Mouse (Mus musculus) spleen, embryonic (tissue): ENCODE measurements around the gene Sec14l1.
"Not testable (repeated sequence)": the region's sequence is repeated elsewhere in the genome, so short reads cannot be mapped to it uniquely, and the experiment has no call there.

Experiments used
- CTCF ChIA-PET: fragments of 350-600 bp; sonication (Branson Sonifier 250); formaldehyde crosslinking; loops from one replicate; lab custom pipeline; 2022; lab: Charles Lee

The Sec14l1 gene

DNA sequence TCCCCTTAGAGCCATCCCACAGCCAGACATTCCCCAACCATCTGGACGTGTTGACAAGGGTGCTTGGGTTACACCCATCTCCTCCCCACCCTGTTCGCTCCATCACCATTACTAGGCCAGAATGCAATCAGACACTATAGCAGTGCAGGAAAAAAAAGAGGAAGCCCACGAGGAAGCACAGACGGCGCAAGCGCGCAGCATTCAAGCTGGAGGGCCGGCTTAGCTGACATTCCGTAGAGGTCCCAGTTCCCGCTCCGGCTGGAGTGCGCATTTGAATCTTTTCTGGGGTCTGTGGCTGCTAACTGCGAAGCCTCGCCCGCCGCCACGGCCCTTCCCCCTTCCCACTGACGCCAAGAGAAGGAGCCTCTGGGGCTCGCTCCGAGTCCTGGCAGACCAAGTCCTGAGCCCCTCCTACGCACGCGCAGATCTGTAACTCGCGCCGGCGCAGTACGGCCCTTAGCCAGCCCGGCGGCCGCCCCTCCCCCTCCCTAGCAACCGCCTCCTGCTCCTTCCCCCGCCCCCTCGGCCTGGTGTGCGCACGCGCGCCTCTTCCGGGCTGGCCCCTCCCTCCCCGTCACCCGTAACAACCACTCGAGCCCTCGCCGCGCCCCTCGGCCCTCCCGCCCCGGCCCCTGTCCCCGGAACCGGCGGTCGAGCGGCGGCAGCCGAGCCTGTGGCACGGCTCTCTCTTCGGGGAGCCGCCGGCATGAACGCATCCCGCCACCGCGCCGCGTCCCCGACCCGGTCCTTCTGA, at the start of gene Sec14l1:
Gene Sec14l1, plus strand, starts transcription at position 577 of the 754 bp plus-strand sequence.
- CTCF ChIA-PET: no interaction called here

DNA sequence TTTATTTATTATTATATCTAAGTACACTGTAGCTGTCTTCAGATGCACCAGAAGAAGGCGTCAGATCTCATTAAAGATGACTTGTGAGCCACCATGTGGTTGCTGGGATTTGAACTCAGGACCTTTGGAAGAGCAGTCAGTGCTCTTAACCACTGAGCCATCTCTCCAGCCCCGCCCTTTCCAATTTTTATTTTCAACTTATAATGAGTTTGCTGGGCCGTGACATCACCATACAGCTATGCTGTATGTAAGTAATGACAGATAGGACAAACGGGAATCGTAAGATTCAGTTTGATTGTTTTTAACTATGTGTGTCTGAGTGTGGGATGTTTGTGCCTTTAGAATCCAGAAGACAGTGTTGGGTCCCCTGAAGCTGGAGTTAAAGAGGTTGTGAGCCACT, 49.4 kb upstream of the Sec14l1 start:
- CTCF ChIA-PET: not testable (repeated sequence)

DNA sequence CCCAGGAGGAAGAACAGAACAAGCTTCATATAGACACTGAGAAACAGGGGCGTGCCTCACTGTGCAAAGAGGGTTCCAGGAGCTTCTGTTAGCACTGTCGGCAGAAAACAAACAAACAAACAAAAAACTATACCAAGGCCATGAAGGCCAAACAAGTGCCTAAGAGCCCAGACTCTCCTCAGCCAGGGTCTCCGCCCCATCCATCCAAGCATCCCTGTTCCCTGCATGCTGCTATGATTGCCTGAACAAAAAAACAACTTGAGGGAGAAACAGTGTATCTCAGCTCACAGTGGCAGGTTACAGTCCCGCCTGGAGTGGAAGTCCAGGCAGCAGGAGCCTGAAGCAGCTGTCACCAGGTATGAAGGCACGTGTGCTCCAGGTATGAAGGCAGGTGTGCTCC, 48.2 kb upstream of the Sec14l1 start:
- CTCF ChIA-PET: no interaction called here

DNA sequence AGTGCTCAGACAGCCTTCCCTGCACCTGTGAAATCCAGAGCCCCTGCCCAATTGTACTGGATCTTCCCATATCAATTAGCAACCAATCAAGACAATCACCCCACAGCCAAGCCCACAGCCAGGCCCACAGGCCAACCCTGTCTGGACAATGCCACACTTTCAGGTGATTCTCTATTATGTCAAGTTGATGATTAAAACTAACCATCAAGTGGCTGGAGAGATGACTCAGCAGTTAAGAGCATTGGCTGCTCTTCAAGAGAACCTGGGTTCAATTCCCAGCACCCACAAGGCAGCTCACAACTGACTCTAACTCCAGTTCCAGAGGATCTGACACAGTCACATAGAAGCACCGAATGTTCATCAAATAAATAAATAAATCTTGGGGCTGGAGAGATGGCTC, 46.6 kb upstream of the Sec14l1 start:
- CTCF ChIA-PET: no interaction called here

DNA sequence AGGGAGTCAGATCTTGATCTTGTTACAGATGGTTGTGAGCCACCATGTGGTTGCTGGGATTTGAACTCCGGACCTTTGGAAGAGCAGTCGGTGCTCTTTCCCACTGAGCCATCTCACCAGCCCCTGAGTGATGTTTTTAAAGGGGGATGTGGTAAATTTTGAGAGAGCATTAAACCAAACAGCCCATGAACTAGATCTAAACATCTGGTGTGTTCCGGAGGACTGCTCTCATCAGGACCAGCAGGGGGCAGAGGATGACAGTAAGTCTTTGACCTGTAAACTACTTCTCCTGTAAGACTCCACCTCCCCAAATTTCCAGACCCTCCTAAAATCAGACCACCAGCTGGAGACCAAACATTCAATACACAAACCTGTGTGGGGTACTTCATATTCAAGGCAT, 45.9 kb upstream of the Sec14l1 start:
- CTCF ChIA-PET: interaction anchor here (0.6 kb wide), 1 partner anchor 44 kb away, joined by 4 read pairs; no protein-coding TSS in a partner anchor

DNA sequence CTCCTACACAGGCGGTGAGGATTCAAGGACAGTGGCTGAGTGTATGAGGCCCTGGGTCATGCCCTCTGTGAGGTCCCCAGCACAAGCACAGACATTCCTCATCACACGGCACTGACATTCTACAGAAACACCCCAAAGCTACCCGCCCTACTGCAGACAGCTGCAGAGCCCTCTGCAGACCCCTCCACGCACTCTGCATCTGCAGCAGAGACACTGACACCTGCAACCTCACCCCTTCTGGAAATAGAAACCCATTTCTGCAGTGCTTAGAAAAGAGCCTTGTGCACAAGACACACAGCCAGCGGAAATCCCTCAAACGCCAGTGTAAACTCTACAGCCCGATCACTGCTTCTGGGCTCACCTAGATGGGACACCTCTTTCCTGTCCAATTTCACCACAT, 44.3 kb upstream of the Sec14l1 start:
- CTCF ChIA-PET: interaction anchor here (0.6 to 2.4 kb wide), 2 partner anchors 10 to 106 kb away, joined by 3 to 15 read pairs; no protein-coding TSS in a partner anchor

DNA sequence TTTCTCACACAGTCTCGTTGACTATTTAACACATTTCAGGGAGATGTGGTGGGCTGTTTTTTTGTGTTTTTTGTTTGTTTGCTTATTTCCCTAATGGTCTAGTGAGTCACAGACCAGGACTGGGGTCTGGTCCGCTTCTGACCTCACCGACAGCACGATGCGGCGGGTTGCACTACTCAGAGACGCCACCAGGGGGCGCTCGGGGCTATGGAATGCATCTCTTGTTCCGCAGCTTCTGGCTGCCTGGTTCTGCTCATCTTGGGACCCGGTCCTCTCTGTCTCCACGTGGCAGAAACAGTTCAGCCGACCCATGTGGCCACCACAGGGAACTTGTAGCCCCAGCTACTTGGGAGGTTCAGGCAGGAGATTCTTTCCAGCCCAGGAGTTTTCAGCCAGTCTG, 42.8 kb upstream of the Sec14l1 start:
- CTCF ChIA-PET: interaction anchor here (0.7 to 2.4 kb wide), 4 partner anchors 10 to 154 kb away, joined by 3 to 15 read pairs (median 4); partner anchors contain the start of gene Mgat5b

DNA sequence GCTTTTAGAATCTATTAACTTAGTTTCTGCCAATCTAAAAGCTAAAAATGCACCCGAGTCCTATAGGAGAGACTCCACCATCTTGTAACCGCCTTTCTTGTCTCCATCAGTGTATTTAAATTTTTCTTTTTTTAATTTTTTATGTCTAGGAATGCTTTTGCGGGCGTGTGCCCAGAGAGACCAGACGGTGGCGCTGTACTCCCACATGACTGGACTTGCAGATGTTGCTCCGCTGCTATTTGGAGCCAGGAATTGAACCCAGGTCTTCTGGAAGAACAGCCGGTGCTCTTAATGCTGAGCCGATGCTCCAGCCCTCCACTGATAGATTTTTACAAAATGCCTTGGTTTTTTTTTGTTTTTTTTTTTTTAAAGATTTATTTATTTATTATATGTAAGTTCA, 41.5 kb upstream of the Sec14l1 start:
- CTCF ChIA-PET: interaction anchor here (2.4 kb wide), 1 partner anchor 103 kb away, joined by 15 read pairs; no protein-coding TSS in a partner anchor

DNA sequence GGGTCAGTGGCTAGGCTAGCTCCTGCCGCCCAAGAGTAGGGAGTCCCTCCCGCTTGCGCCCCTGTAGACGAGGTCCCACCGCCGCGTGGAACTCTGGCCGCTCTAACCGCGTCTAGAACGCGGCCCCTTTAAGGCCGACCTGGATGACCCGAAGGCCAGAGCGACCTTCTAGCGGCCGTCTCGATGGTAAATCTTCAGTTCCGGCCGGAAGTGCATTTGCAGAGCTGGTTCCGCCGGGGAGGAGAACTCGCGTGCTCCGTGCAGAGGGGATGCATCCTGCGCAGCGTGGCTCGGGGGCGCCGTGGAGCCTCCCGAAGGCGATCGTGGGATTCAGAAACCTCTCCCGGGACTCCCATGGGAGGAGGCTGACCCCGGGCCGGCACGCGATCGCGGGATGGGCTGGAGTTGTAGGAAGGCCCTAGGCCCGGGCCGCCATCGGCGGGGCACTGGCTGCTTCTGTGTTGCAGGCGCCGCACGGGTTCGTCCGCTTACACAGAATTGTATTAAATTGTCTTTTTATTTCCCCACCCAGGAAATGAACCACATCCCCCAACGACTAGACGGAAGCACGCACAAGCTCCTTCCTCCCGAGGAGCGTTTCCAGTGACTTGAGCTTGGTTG, 38.3 kb upstream of the Sec14l1 start:
- CTCF ChIA-PET: interaction anchor here (1.0 kb wide), 1 partner anchor 99 kb away, joined by 3 read pairs; no protein-coding TSS in a partner anchor

DNA sequence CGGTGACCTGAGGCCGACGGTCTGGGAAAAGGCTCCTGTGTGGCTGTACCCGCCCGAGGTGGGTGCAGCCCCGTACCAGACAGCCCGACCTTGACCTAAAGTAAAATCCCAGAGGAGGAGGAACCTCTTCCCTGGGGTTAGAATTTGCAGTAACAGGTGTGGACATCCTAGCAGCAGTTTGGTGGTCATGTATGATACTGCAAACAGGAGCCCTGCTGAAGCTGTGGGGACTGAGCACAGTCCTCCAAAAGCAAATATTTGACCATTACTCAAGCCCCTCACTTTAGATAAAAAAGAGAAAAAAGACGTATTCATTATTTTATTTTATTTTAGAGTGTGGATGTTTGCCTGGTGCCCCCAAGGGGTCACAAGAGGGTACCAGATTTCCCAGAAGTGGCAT, 37.7 kb upstream of the Sec14l1 start:
- CTCF ChIA-PET: interaction anchor here (0.6 to 1.0 kb wide), 3 partner anchors 40 to 99 kb away, joined by 3 read pairs; no protein-coding TSS in a partner anchor

DNA sequence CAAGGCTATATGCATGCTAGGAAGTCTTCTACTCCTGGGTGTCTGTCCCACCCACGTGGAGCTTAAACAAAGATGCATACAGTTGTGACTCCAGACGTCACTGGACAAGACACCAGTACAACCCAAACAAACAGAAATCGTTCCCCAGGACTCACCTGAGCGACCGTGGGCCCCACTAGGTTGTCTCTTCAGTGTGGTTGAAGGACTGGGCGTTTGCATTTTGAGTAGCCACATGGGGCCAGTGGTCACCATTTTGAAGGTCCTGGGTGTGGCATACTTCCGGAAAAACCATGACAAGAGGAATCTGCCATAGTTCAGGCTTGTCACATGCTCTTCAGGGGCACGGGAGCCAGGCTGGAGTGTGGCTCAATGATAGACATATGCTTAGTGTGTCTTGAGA, 37.1 kb upstream of the Sec14l1 start:
- CTCF ChIA-PET: interaction anchor here (0.7 to 1.0 kb wide), 2 partner anchors 97 to 98 kb away, joined by 3 read pairs; no protein-coding TSS in a partner anchor

DNA sequence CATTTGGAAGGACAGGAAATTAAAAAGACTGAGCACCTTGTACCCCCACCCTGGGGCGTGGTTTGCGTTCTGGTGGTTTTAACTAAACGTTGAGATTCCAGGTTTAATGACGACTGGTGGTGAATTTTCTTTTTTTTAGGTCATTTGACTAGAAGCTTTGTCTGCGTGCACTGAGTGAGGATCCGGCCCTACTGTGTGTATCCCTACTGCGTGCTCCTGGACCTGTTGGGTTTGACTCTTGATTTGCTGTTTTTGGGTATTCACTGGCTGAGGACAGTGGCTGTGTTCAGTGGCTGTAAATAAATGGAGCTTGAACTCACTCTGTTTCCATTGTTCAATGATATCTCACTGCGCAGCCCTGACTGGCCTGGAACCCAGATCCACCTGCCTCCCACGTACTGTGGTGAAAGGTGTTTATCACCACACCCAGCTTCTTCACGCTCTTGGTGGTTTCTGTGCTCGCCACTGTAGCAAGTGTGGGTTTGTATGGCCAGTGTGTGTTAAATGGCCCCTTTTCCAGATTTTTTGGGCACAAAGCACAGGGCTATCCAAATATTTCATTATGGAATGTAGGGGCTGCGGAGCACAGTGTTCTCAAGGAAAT, 36.2 kb upstream of the Sec14l1 start:
- CTCF ChIA-PET: no interaction called here

DNA sequence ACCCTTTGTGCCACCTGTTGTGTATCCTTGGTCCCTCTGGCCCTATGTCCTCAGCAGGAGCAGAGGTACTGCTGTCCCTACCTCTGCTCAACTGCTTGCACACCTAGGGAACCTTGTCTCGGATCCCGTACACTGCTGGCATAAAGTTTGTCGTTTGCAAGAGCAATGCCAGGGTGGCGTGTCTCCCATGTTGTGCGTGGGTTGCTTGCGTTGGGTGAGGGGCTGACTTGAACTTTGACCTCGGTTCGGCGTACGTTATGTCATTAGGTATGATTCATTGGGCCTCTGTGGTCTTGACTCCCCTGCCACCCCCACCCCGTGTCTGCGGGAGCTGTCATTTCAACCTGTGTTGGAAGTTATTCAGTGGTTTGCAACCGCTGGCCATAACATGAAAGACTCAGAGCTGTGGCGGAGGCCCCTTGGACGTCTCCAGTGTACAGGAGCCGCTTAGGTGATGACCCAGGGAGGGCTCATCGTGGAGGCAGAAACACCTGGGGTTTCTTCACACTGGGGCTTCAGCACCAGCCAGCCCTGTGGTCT, 35.2 kb upstream of the Sec14l1 start:
- CTCF ChIA-PET: no interaction called here

DNA sequence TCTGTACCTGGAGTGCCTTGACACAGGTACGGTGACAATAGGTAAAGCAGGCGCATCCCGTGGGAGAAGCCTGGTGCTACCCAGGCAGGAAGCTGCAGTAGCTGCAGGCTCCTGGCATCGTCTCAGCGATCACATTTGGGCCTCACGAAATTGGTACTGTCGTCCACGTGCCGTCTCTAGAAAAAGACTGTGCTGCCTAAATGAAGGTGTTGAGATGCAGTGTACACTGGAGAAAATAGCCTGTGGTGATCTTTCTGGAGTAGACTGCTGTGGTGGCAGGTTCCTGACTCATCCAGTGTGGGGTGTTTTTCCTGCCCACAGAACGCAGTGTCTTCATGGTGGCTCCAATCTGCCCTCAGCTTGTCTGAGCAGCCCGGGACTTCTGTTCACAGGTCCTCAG, 34.8 kb upstream of the Sec14l1 start:
- CTCF ChIA-PET: no interaction called here

DNA sequence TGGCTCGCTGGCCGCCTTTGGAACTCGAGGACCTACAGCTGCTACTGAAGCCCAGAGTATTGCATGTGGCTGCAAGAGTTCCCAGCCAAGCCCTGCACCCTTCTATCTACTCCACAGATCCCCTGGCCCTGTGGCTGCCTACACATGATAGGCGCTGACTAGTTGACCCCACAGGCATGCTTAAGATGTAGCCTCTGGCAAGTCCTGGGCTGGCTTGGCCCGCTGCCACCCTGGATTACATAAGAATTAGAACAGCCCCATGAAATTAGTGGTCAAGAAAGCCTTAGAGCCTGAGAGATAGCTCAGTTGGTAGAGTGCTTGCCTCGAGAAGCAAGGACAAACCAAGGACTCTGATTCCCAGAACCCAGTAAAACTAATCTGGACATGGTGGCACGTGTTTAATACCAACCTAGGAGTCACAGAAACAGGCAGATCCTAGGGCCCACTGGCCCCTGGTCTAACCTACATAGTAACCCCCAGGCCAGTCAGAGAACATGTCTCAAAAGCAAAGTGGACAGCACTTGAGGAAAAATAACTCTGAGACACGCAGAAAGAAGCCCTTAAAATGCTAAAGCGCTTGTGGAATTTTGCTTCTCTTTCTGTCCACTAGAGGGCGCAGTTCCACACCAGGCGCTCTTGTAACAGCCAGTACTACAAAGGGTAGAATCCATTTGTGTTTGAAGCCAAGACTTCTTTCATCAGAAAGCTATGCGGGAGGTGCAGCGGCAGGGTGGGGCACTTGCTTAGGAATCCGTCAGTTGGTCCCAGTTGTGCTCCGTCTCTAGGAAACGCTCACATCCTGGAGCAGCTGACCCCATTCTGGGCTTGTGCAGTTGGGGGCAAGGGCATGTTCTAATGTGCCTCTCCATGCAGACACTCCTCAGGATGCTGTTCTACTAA, 33.6 kb upstream of the Sec14l1 start:
- CTCF ChIA-PET: interaction anchor here (1.2 kb wide), 1 partner anchor 9 kb away, joined by 5 read pairs; no protein-coding TSS in a partner anchor

DNA sequence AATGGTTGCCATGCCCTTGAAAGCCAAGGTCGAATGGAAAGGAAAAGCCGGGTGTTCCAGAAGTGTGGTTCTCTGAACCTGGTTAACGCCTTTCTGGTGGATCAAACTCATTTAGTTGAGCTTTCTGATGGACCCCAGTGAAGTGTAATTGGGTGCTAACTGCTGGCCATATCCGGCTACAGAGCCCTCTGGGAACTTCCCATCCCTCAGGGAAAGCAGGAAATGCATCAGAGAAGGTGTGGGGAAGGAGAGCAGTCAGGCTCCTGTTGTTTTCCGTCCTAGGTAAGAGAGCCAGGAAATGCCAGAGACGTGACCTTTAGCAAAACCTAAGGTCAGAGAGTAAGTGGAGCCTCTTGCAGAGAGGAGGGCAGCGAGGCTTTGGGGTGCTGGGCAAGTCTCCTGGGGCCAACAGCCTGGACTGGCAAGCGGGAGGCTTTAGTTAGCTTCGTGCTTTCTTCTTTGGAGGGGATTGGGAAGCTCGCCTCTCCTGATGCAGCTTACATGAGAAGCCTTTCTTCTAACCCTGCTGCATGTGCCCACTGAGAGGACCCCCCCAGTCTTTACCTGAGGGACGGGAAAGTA, 32.5 kb upstream of the Sec14l1 start:
- CTCF ChIA-PET: interaction anchor here (1.0 to 1.2 kb wide), 2 partner anchors 10 to 25 kb away, joined by 3 to 5 read pairs; no protein-coding TSS in a partner anchor

DNA sequence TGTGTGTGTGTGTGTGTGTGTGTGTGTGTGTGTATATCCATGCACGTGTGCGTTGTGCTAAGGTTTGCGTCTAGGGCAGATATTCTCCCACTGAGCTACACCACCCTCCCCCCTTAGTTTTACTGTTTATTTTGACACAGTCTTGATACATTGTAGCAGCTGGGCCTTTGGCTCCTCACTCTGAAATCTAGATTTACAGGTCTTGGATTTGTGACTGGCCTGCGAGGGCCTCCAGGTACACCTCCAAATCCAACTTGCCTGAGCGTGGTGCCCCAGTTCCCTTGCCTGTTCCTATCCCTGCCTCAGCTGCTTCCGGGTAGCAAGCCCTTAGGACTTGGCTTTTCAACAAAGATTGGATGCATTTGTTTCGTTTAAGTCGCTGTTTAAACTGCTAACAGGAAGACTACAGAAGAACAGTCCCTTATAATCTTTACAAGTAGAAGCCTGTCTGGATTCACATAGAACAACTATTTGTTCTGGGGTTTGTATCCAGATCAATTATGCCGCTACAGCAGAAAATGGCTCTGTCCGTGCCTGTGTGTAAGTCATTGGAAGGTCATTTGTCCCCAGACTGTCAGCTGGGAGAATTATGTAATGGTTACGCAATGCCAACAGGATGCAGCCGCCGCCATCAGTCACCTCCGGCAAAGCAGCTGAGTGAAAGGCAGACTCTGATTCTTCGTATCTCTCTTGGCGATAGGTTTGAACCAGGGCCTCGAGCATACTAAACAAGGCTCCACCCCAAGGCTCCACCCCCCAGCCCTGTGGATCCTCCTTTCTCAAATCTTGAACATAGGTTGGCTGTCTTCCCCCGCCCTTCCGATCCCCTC, 31.7 kb upstream of the Sec14l1 start:
- CTCF ChIA-PET: interaction anchor here (0.6 to 1.0 kb wide), 2 partner anchors 26 to 1025 kb away, joined by 3 read pairs; no protein-coding TSS in a partner anchor

DNA sequence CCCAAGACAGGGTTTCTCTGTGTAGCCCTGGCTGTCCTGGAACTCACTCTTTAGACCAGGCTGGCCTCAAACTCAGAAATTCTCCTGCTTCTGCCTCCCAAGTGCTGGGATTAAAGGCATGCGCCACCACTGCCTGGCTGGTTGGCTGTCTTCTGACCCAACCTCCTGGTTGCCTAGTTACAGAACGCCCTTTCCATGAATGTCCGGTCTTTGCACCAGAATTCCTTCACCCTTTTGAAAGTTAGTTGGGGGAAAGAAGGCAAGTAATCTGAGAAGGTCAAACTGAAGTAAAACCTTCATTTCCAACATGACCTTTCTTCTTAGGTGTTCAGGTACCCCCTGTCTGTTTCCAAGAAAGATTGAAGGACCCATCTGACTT, 31.1 kb upstream of the Sec14l1 start:
- CTCF ChIA-PET: interaction anchor here (0.6 kb wide), 1 partner anchor 1024 kb away, joined by 3 read pairs; no protein-coding TSS in a partner anchor

DNA sequence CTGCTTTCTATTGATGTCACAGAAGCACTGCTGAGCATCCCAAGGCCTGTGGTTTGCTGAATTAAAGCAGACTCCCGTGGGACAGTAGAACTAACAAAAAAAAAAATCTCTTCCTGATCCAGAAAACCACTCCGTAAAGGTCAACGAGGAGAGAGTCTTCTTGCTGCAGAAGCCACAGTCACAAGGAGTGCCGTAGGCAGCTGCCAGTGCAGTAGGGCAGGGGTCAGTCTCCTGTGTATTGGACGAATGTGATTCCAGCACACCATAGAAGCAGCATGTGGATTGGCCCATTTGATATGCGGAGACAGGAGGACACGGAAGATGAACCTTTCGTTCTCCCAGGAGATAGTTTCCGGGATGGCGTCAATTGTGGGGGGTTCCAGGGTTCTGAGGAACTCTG, 28.8 kb upstream of the Sec14l1 start:
- CTCF ChIA-PET: interaction anchor here (0.7 kb wide), 1 partner anchor 32 kb away, joined by 4 read pairs; no protein-coding TSS in a partner anchor
